Mouse (Mus musculus) thymus, postnatal 10 days (tissue): ENCODE measurements around the gene Filip1.

Experiments used
- DNase-seq, 2 experiments: peaks; one replicate each; pipeline ENCODE4 v3.0.0; 2021; ENCODE audit warnings: low spot score in 2 of 2

Gene Filip1

GRCm38 (mm10) chr9:79910166-79910565 is 102.5 kb downstream of the Filip1 start:
- DNase-seq = no peak

GRCm38 (mm10) chr9:79898815-79899214 is 113.8 kb downstream of the Filip1 start:
- no peak for DNase-seq

- DNase-seq = no peak
These were observed 118.0 kb downstream of the Filip1 start for GRCm38 (mm10) chr9:79894665-79895064.

GRCm38 (mm10) chr9:79893841-79894612 is 118.6 kb downstream of the Filip1 start:
- no peak for DNase-seq

- DNase-seq = no peak
These were observed 120.5 kb downstream of the Filip1 start for GRCm38 (mm10) chr9:79892183-79892582.

GRCm38 (mm10) chr9:79890488-79890887 is 122.2 kb downstream of the Filip1 start:
- no peak for DNase-seq

- DNase-seq = no peak
These were observed 123.5 kb downstream of the Filip1 start for GRCm38 (mm10) chr9:79889132-79889531.

- DNase-seq = no peak
These were observed 127.1 kb downstream of the Filip1 start for GRCm38 (mm10) chr9:79885244-79886210.

GRCm38 (mm10) chr9:79883139-79883538 is 129.5 kb downstream of the Filip1 start:
- DNase-seq = no peak

- no peak for DNase-seq
These were observed 132.6 kb downstream of the Filip1 start for GRCm38 (mm10) chr9:79880031-79880430.

GRCm38 (mm10) chr9:79875522-79876131 is 137.0 kb downstream of the Filip1 start:
- no peak for DNase-seq

- DNase-seq = no peak
These were observed 140.1 kb downstream of the Filip1 start for GRCm38 (mm10) chr9:79872598-79872997.

GRCm38 (mm10) chr9:79869512-79869911 is 143.1 kb downstream of the Filip1 start:
- DNase-seq = no peak

- DNase-seq = peak in 1 of 2 experiments; percentile 6
These were observed 146.7 kb downstream of the Filip1 start for GRCm38 (mm10) chr9:79865998-79866397.

- DNase-seq = no peak
These were observed 150.1 kb downstream of the Filip1 start for GRCm38 (mm10) chr9:79862544-79862943.

GRCm38 (mm10) chr9:79847099-79847498 is 165.6 kb downstream of the Filip1 start:
- DNase-seq = no peak

- DNase-seq = no peak
These were observed 170.0 kb downstream of the Filip1 start for GRCm38 (mm10) chr9:79842615-79843014.

- DNase-seq = no peak
These were observed 170.6 kb downstream of the Filip1 start for GRCm38 (mm10) chr9:79842028-79842427.

GRCm38 (mm10) chr9:79831294-79831693 is 181.4 kb downstream of the Filip1 start:
- DNase-seq = no peak

- no peak for DNase-seq
These were observed 181.8 kb downstream of the Filip1 start for GRCm38 (mm10) chr9:79830874-79831273.

- DNase-seq = no peak
These were observed 182.5 kb downstream of the Filip1 start for GRCm38 (mm10) chr9:79829842-79830800.
